ENCODE assay signal across 8 mouse cellular contexts in genomic region chr8:122665221-122665620, GRCm38 (mm10). TPM values are rescaled to one million over a fixed set of nuclear protein-coding genes. Genes with fewer than 3 reads are reported as not detected.
DNase-seq lines count a peak whose midpoint lies in the region; ATAC-seq lines count a peak whose summit lies in the region.

No protein-coding gene starts in this region.

- H3K27me3 ChIP-seq in liver, embryonic 11.5 days (replicated peaks; ENCODE audit: control insufficient read depth, insufficient read depth, low read length) = no peaks in the 10 kb centered on the region
- H3K27me3 ChIP-seq in forebrain, embryonic 15.5 days = no peaks in the 10 kb centered on the region
- H3K27me3 ChIP-seq in limb, embryonic 13.5 days = peaks cover 5% of the 10 kb centered on the region; the same call in 1 of the 2 replicates

- no peak overlapping the region for H3K4me2 ChIP-seq in liver, embryonic 11.5 days
- H3K4me2 ChIP-seq in forebrain, embryonic 15.5 days (replicated peaks) = peak overlapping the region; percentile 29
- peak overlapping the region; percentile 49 for H3K4me2 ChIP-seq in limb, embryonic 13.5 days (replicated peaks)

- no peak overlapping the region for H3K27ac ChIP-seq in liver, embryonic 11.5 days (ENCODE audit: low read depth, low read length)
- H3K27ac ChIP-seq in forebrain, embryonic 15.5 days (replicated peaks) = peak overlapping the region; percentile 73
- H3K27ac ChIP-seq in limb, embryonic 13.5 days = peak overlapping the region; percentile 83

- no peak overlapping the region for H3K9ac ChIP-seq in liver, embryonic 11.5 days (ENCODE audit: low read depth, low read length)
- H3K9ac ChIP-seq in forebrain, embryonic 15.5 days (replicated peaks) = no peak overlapping the region
- no peak overlapping the region for H3K9ac ChIP-seq in limb, embryonic 13.5 days

- no peak overlapping the region for H3K4me3 ChIP-seq in liver, embryonic 11.5 days (ENCODE audit: low read depth, low read length)
- H3K4me3 ChIP-seq in forebrain, embryonic 15.5 days = no peak overlapping the region
- H3K4me3 ChIP-seq in limb, embryonic 13.5 days = no peak overlapping the region

- ATAC-seq in liver, embryonic 11.5 days (replicated peaks; ENCODE audit: low FRiP score) = no peak
- peak; percentile 64; the same call in 1 of the 2 replicates for ATAC-seq in cerebellum, adult (ENCODE audit: insufficient number of reproducible peaks, low FRiP score, low TSS enrichment)
- ATAC-seq in forebrain, embryonic 15.5 days (replicated peaks) = peak; percentile 65
- ATAC-seq in hematopoietic stem cell, adult 5-6 weeks (replicated peaks in 1 of 2; ENCODE audit: insufficient read depth in 1 of 2, low FRiP score in 2 of 2, low TSS enrichment in 1 of 2, low read depth in 1 of 2, poor library complexity in 2 of 2, severe bottlenecking in 2 of 2) = peak; percentile 65 to 73
- peak; percentile 49; the same call in 1 of the 2 replicates for ATAC-seq in limb, embryonic 13.5 days (ENCODE audit: low FRiP score, low read depth)
- peak; percentile 49 for ATAC-seq in monocyte, adult 5-6 weeks (replicated peaks; ENCODE audit: insufficient number of reproducible peaks, low FRiP score, low TSS enrichment, poor library complexity, severe bottlenecking)

- peak; percentile 40 for DNase-seq in liver
- DNase-seq in liver, embryonic 11.5 days (ENCODE audit: low spot score) = no peak
- DNase-seq in natural killer cell, adult 2 months (ENCODE audit: low spot score in 2 of 2) = no peak

- WGBS in liver, embryonic 11.5 days = 54% methylated on average over 8 of the region's 8 CpGs
- WGBS in forebrain, embryonic 15.5 days = 25% methylated on average over 8 of the region's 8 CpGs
- WGBS in limb, embryonic 13.5 days = 9% methylated on average over 8 of the region's 8 CpGs

- peaks cover 50% of the 10 kb centered on the region for H3K4me1 ChIP-seq in liver, embryonic 11.5 days (replicated peaks; ENCODE audit: control insufficient read depth, insufficient read depth, low read length)
- H3K4me1 ChIP-seq in forebrain, embryonic 15.5 days = peaks cover 81% of the 10 kb centered on the region
- peaks cover 84% of the 10 kb centered on the region for H3K4me1 ChIP-seq in limb, embryonic 13.5 days

- no peaks in the 10 kb centered on the region for H3K9me3 ChIP-seq in liver, embryonic 11.5 days (ENCODE audit: control insufficient read depth, low read length)
- no peaks in the 10 kb centered on the region for H3K9me3 ChIP-seq in forebrain, embryonic 15.5 days
- no peaks in the 10 kb centered on the region for H3K9me3 ChIP-seq in limb, embryonic 13.5 days

- no peaks in the 10 kb centered on the region; the same call in 1 of the 2 replicates for H3K36me3 ChIP-seq in liver, embryonic 11.5 days (ENCODE audit: control insufficient read depth, insufficient read depth, low read length)
- no peaks in the 10 kb centered on the region for H3K36me3 ChIP-seq in forebrain, embryonic 15.5 days
- H3K36me3 ChIP-seq in limb, embryonic 13.5 days = no peaks in the 10 kb centered on the region

RNA-seq across cellular contexts. Expression of gene Cbfa2t3, which starts 33.7 kb away (rescaled TPM):
- polyA plus RNA-seq in liver, embryonic 11.5 days (2014; fragmentation: Nextera tagmentation; extraction: Ambion mirVana) = 13.8 and 14.4 TPM in 2 replicates
- polyA plus RNA-seq in forebrain, embryonic 15.5 days (2015; fragmentation: Nextera tagmentation; extraction: Ambion mirVana) = 13.2 and 14.0 TPM in 2 replicates
- 15.9 and 20.5 TPM in 2 replicates for total RNA-seq in hematopoietic stem cell, adult 5-6 weeks (2017)
- polyA plus RNA-seq in limb, embryonic 13.5 days (2015; fragmentation: Nextera tagmentation; extraction: Ambion mirVana) = 4.3 and 4.8 TPM in 2 replicates
- total RNA-seq in monocyte, adult 5-6 weeks (2017) = 21.2 to 48.6 TPM (median 32.6 TPM) in 3 replicates

RNA-seq across cellular contexts. Expression of gene Pabpn1l, which starts 42.7 kb away (rescaled TPM):
- polyA plus RNA-seq in liver, embryonic 11.5 days (2014; fragmentation: Nextera tagmentation; extraction: Ambion mirVana) = not detected in 2 replicates
- not detected in 2 replicates for polyA plus RNA-seq in forebrain, embryonic 15.5 days (2015; fragmentation: Nextera tagmentation; extraction: Ambion mirVana)
- total RNA-seq in hematopoietic stem cell, adult 5-6 weeks (2017) = not detected in 2 replicates
- polyA plus RNA-seq in limb, embryonic 13.5 days (2015; fragmentation: Nextera tagmentation; extraction: Ambion mirVana) = not detected in 2 replicates
- not detected in 3 replicates for total RNA-seq in monocyte, adult 5-6 weeks (2017)

RNA-seq across cellular contexts. Expression of gene Trappc2l, which starts 53.8 kb away (rescaled TPM):
- polyA plus RNA-seq in liver, embryonic 11.5 days (2014; fragmentation: Nextera tagmentation; extraction: Ambion mirVana) = 40.3 and 44.6 TPM in 2 replicates
- polyA plus RNA-seq in forebrain, embryonic 15.5 days (2015; fragmentation: Nextera tagmentation; extraction: Ambion mirVana) = 80.4 and 87.9 TPM in 2 replicates
- 9.6 and 19.3 TPM in 2 replicates for total RNA-seq in hematopoietic stem cell, adult 5-6 weeks (2017)
- polyA plus RNA-seq in limb, embryonic 13.5 days (2015; fragmentation: Nextera tagmentation; extraction: Ambion mirVana) = 49.6 and 55.6 TPM in 2 replicates
- total RNA-seq in monocyte, adult 5-6 weeks (2017) = 19.5 to 35.7 TPM (median 20.3 TPM) in 3 replicates

RNA-seq across cellular contexts. Expression of gene Galns, which starts 54.0 kb away (rescaled TPM):
- 6.5 and 6.6 TPM in 2 replicates for polyA plus RNA-seq in liver, embryonic 11.5 days (2014; fragmentation: Nextera tagmentation; extraction: Ambion mirVana)
- 4.4 and 4.5 TPM in 2 replicates for polyA plus RNA-seq in forebrain, embryonic 15.5 days (2015; fragmentation: Nextera tagmentation; extraction: Ambion mirVana)
- 13.9 and 15.1 TPM in 2 replicates for total RNA-seq in hematopoietic stem cell, adult 5-6 weeks (2017)
- 9.0 and 9.7 TPM in 2 replicates for polyA plus RNA-seq in limb, embryonic 13.5 days (2015; fragmentation: Nextera tagmentation; extraction: Ambion mirVana)
- 9.9 to 15.0 TPM (median 12.4 TPM) in 3 replicates for total RNA-seq in monocyte, adult 5-6 weeks (2017)
